Comparison of ENCODE assay signal across 11 mouse cellular contexts in the genomic region with DNA sequence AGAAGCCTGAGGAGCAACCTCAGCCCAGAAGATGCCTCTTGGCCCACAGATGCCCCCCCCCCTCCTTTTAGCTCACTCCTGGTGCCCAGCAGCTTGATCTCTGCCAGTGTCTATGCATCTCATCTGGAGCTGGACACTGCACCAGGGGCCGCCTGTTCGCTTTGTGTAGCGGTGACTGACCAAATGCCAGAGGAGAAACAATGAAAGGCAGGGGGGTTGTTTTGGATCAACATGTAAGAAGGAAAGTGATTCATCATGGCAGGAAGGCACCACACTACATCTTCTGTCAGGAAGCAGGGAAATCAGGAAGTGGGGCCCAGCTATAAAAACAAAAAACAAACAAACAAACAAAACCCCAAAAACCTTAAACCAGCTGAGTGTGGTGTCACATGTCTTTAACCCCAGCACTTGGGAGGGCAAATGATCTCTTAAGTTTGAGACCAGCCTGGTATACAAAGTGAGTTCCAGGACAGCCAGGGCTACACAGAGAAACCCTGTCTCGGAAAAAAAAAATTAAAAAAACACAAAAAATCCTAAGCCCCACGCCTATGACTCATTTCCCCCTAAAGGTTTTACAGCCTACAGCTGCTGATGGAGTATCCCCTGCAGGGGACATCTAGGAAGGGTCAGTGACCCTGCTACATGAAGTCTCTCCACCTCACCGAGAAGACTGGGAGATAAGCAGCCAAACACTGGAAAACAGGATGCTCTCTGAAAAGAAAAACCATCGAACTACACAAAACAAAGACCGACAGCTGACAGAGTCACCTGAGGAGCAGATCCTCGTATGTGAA. TPM values are rescaled to one million over a fixed set of nuclear protein-coding genes. Genes with fewer than 3 reads are reported as not detected.
DNase-seq lines count a peak whose midpoint lies in the region; TF ChIP-seq lines count a peak whose summit lies in the region.
"Had no signal": no experiment of that assay in that cellular context is flagged by ENCODE, and none has a peak within 500 bp of the region (broad histone marks: within the 10 kb centered on the region; RNA-seq: fewer than 3 reads in every experiment).

No protein-coding gene starts in this region.

- H3K4me3 ChIP-seq in kidney, adult 2 months (ENCODE audit: insufficient read depth, low read depth, low read length) = no peak overlapping the region
- H3K4me3 ChIP-seq in brown adipose tissue, adult 24 weeks (ENCODE audit: insufficient read depth, low read depth, low read length) = no peak overlapping the region
- no peak overlapping the region for H3K4me3 ChIP-seq in limb, embryonic 10.5 days
- H3K4me3 ChIP-seq: layer of hippocampus, adult 2 months; liver, embryonic 13.5 days; midbrain, embryonic 15.5 days had no signal

- no peaks in the 10 kb centered on the region for H3K27me3 ChIP-seq in kidney, adult 2 months (replicated peaks; ENCODE audit: control insufficient read depth, insufficient read depth, low read length)
- peaks cover 25% of the 10 kb centered on the region for H3K27me3 ChIP-seq in limb, embryonic 10.5 days (ENCODE audit: low read depth, poor library complexity, severe bottlenecking)

- TF ChIP-seq CTCF in kidney, adult 2 months (conservative IDR thresholded peaks at IDR 0.05; ENCODE audit: insufficient read depth, insufficient read length, low read depth, low read length) = no peak

- H3K4me1 ChIP-seq in kidney, adult 2 months (ENCODE audit: control insufficient read depth, insufficient read depth, low read length) = no peaks in the 10 kb centered on the region
- H3K4me1 ChIP-seq in brown adipose tissue, adult 24 weeks (ENCODE audit: control insufficient read depth, insufficient read depth, insufficient read length, low read length) = peaks cover 18% of the 10 kb centered on the region
- H3K4me1 ChIP-seq in limb, embryonic 10.5 days = peaks cover 30% of the 10 kb centered on the region
- H3K4me1 ChIP-seq: midbrain, embryonic 15.5 days had no signal

- peak overlapping the region; percentile 88 for H3K27ac ChIP-seq in kidney, adult 2 months (ENCODE audit: insufficient read depth, low read depth, low read length)
- peak overlapping the region; percentile 62; the same call in 1 of the 2 replicates for H3K27ac ChIP-seq in brown adipose tissue, adult 24 weeks (replicated peaks; ENCODE audit: low read depth, low read length)
- peak overlapping the region; percentile 70 for H3K27ac ChIP-seq in limb, embryonic 10.5 days
- H3K27ac ChIP-seq: layer of hippocampus, adult 2 months; liver, embryonic 13.5 days; midbrain, embryonic 15.5 days had no signal

- H3K9me3 ChIP-seq in limb, embryonic 10.5 days (replicated peaks) = 0 out of 2 replicates have a peak, but pooled peaks cover 3% of the 10 kb centered on the region
- H3K9me3 ChIP-seq: midbrain, embryonic 15.5 days had no signal

- no peak for TF ChIP-seq POLR2A in kidney, adult 2 months (IDR thresholded peaks at IDR 0.05; ENCODE audit: low read depth, low read length)

- peak; percentile 78 for DNase-seq in kidney, adult 2 months
- no peak for DNase-seq in kidney, adult 18-20 months
- peak; percentile 33 for DNase-seq in Muller cell, postnatal 12 days (ENCODE audit: inconsistent ontology term)
- DNase-seq in limb, embryonic 10.5 days (ENCODE audit: low spot score) = no peak
- DNase-seq in B cell, adult 2 months = no peak
- DNase-seq in spleen, adult 12 weeks (ENCODE audit: low spot score) = no peak
- DNase-seq: cerebellum, postnatal 25 days; liver, embryonic 13.5 days had no signal

- no peaks in the 10 kb centered on the region for H3K36me3 ChIP-seq in kidney, adult 2 months (ENCODE audit: control insufficient read depth, insufficient read depth, low read length)
- H3K36me3 ChIP-seq in limb, embryonic 10.5 days = no peaks in the 10 kb centered on the region
- H3K36me3 ChIP-seq: liver, embryonic 13.5 days; midbrain, embryonic 15.5 days had no signal

- WGBS in kidney, adult 2 months = 62% methylated on average over 9 of the region's 9 CpGs
- WGBS in limb, embryonic 10.5 days = 43% methylated on average over 9 of the region's 9 CpGs

RNA-seq across cellular contexts. Expression of gene Pi16, which starts 1.6 kb away (rescaled TPM):
- 18.4 and 22.2 TPM in 2 replicates for polyA plus RNA-seq in kidney, adult 2 months (2012; rRNA removed)
- polyA plus RNA-seq in brown adipose tissue, adult 24 weeks (2012; ENCODE audit: insufficient read depth, insufficient read length, missing spikeins) = 32.6 and 73.5 TPM in 2 replicates
- polyA plus RNA-seq in limb, embryonic 10.5 days (2016; fragmentation: Nextera tagmentation; extraction: Ambion mirVana) = 0.34 and 0.35 TPM in 2 replicates

RNA-seq across cellular contexts. Expression of gene Mtch1, which starts 31.9 kb away (rescaled TPM):
- 375 and 393 TPM in 2 replicates for polyA plus RNA-seq in kidney, adult 2 months (2012; rRNA removed)
- 261 and 305 TPM in 2 replicates for polyA plus RNA-seq in brown adipose tissue, adult 24 weeks (2012; ENCODE audit: insufficient read depth, insufficient read length, missing spikeins)
- 234 and 286 TPM in 2 replicates for polyA plus RNA-seq in limb, embryonic 10.5 days (2016; fragmentation: Nextera tagmentation; extraction: Ambion mirVana)

RNA-seq across cellular contexts. Expression of gene Fgd2, which starts 44.8 kb away (rescaled TPM):
- 10.1 and 11.4 TPM in 2 replicates for polyA plus RNA-seq in kidney, adult 2 months (2012; rRNA removed)
- 2.1 and 3.4 TPM in 2 replicates for polyA plus RNA-seq in brown adipose tissue, adult 24 weeks (2012; ENCODE audit: insufficient read depth, insufficient read length, missing spikeins)
- 6.4 and 6.7 TPM in 2 replicates for polyA plus RNA-seq in limb, embryonic 10.5 days (2016; fragmentation: Nextera tagmentation; extraction: Ambion mirVana)

RNA-seq across cellular contexts. Expression of gene BC004004, which starts 47.3 kb away (rescaled TPM):
- 219 and 228 TPM in 2 replicates for polyA plus RNA-seq in kidney, adult 2 months (2012; rRNA removed)
- 180 and 221 TPM in 2 replicates for polyA plus RNA-seq in brown adipose tissue, adult 24 weeks (2012; ENCODE audit: insufficient read depth, insufficient read length, missing spikeins)
- polyA plus RNA-seq in limb, embryonic 10.5 days (2016; fragmentation: Nextera tagmentation; extraction: Ambion mirVana) = 47.9 and 52.9 TPM in 2 replicates

RNA-seq across cellular contexts. Expression of gene Ppil1, which starts 51.9 kb away (rescaled TPM):
- polyA plus RNA-seq in kidney, adult 2 months (2012; rRNA removed) = 21.5 and 23.5 TPM in 2 replicates
- 20.1 and 20.9 TPM in 2 replicates for polyA plus RNA-seq in brown adipose tissue, adult 24 weeks (2012; ENCODE audit: insufficient read depth, insufficient read length, missing spikeins)
- 239 and 250 TPM in 2 replicates for polyA plus RNA-seq in limb, embryonic 10.5 days (2016; fragmentation: Nextera tagmentation; extraction: Ambion mirVana)

Comparison
In these comparisons a context has a peak if more than half of its experiments do, and no peak if none do; other contexts are left out.
1. DNase-seq: peak in kidney, adult 2 months (single experiment) and Muller cell, postnatal 12 days (single experiment); none in kidney, adult 18-20 months (single experiment), limb, embryonic 10.5 days (single experiment), B cell, adult 2 months (0 of 2) and spleen, adult 12 weeks (single experiment).
2. RNA of gene Pi16, which starts 1.6 kb away (polyA plus RNA-seq): 32.6 to 73.5 TPM in brown adipose tissue, adult 24 weeks and 18.4 to 22.2 TPM in kidney, adult 2 months; 0.34 to 0.35 TPM in limb, embryonic 10.5 days; every median in the first group is over 10 times any median in the second.
3. Peak in every context shown above with its lines, with median percentiles within 50 percentile points of each other: H3K27ac ChIP-seq.